Mouse (Mus musculus) intestine, postnatal 0 days (tissue): ENCODE data around the gene Fgd2. TPM values are rescaled to one million over a fixed set of nuclear protein-coding genes. Genes with fewer than 3 reads are reported as not detected.

Source experiments
- ATAC-seq: fragments of 200-750 bp; cut with Nextera tagmentation; 2 replicates; pipeline ENCODE4 v1.8.0; 2017; ENCODE audit warnings: mild to moderate bottlenecking, moderate TSS enrichment, moderate library complexity
- H3K27ac ChIP-seq: fragments of 300-500 bp; sonication (generic); 2 replicates; pipeline ENCODE4 v1.5.1; 2014; ENCODE audit warnings: mild to moderate bottlenecking, low read depth, low read length, moderate library complexity
- H3K27me3 ChIP-seq: fragments of 300-500 bp; sonication (generic); replicated peaks from 2 replicates; pipeline ENCODE4 v1.6.1; 2014; ENCODE audit warnings: low read length, mixed read lengths; ENCODE audit not compliant: control insufficient read depth, insufficient read depth
- H3K36me3 ChIP-seq: fragments of 300-500 bp; sonication (generic); 2 replicates; pipeline ENCODE4 v1.6.1; 2014; ENCODE audit warnings: mild to moderate bottlenecking, moderate library complexity; ENCODE audit not compliant: control insufficient read depth, insufficient read depth
- H3K4me1 ChIP-seq: fragments of 300-500 bp; sonication (generic); replicated peaks from 2 replicates; pipeline ENCODE4 v1.6.1; 2014; ENCODE audit warnings: antibody characterized with exemption, low read length, mixed read lengths; ENCODE audit not compliant: control insufficient read depth, insufficient read depth
- H3K4me2 ChIP-seq: fragments of 300-500 bp; sonication (generic); replicated peaks from 2 replicates; pipeline ENCODE4 v1.6.1; 2014; ENCODE audit warnings: low read depth, mild to moderate bottlenecking, moderate library complexity
- H3K4me3 ChIP-seq: fragments of 300-500 bp; sonication (generic); 2 replicates; pipeline ENCODE4 v1.5.1; 2014; ENCODE audit warnings: low read depth, low read length
- H3K9ac ChIP-seq: fragments of 300-500 bp; sonication (generic); 2 replicates; pipeline ENCODE4 v1.6.1; 2014; ENCODE audit warnings: mild to moderate bottlenecking, low read depth, low read length
- H3K9me3 ChIP-seq: fragments of 300-500 bp; sonication (generic); 2 replicates; pipeline ENCODE4 v1.6.1; 2016; ENCODE audit warnings: mixed run types; ENCODE audit not compliant: control insufficient read depth
- CTCF ChIP-seq: sonication (generic); IDR thresholded peaks from 2 replicates; pipeline ENCODE4 v1.5.1; 2016; ENCODE audit warnings: low read depth, mild to moderate bottlenecking, control low read depth, antibody characterized with exemption, moderate library complexity
- WGBS: fragments of 180-500 bp; shearing (Covaris S2); extraction: QIAGEN DNeasy Blood & Tissue Kit; methylation state at CpG from one replicate; pipeline ENCODE4 v1.1.7; 2014; 5-methylcytosine and 5-hydroxymethylcytosine counted together
- polyA plus RNA-seq: library from polyadenylated mRNA; unstranded; fragments of >200 nt; fragmentation: Nextera tagmentation; extraction: Ambion mirVana; gene quantifications from 2 replicates; pipeline ENCODE4 v1.2.1, GENCODE M21; 2015

Gene Fgd2
- polyA plus RNA-seq, 1 experiment from 2014 or later, result 4.9 TPM

- Histone ChIP-seq H3K9me3 (no peaks in the 10 kb centered on the region), H3K4me3 (no peak overlapping the region), H3K4me2 (no peak overlapping the region), H3K36me3 (no peaks in the 10 kb centered on the region), H3K27me3 (no peaks in the 10 kb centered on the region), H3K9ac (no peak overlapping the region), H3K4me1 (no peaks in the 10 kb centered on the region), H3K27ac (no peak overlapping the region)
- no peak for ATAC-seq
- WGBS, result 73% methylated on average over 9 of the region's 9 CpGs
- no peak for TF ChIP-seq CTCF
Observed at GRCm38 (mm10) chr17:29383923-29384322, 23.2 kb downstream of the Fgd2 start.

GRCm38 (mm10) chr17:29384850-29385438 is 24.2 kb downstream of the Fgd2 start:
- H3K4me3 ChIP-seq, result no peak overlapping the region
- no peaks in the 10 kb centered on the region for H3K9me3 ChIP-seq
- no peaks in the 10 kb centered on the region for H3K27me3 ChIP-seq
- no peak overlapping the region for H3K9ac ChIP-seq
- WGBS, result 28% methylated on average over 5 of the region's 5 CpGs
- H3K27ac ChIP-seq, result no peak overlapping the region
- no peaks in the 10 kb centered on the region for H3K4me1 ChIP-seq
- no peak for TF ChIP-seq CTCF
- H3K36me3 ChIP-seq, result no peaks in the 10 kb centered on the region
- no peak overlapping the region for H3K4me2 ChIP-seq
- ATAC-seq, result peak; percentile 34

GRCm38 (mm10) chr17:29385746-29386145 is 25.0 kb downstream of the Fgd2 start:
- no peak overlapping the region for H3K27ac ChIP-seq
- ATAC-seq, result no peak
- no peak overlapping the region for H3K9ac ChIP-seq
- H3K4me1 ChIP-seq, result no peaks in the 10 kb centered on the region
- no peak overlapping the region for H3K4me2 ChIP-seq
- no peaks in the 10 kb centered on the region for H3K27me3 ChIP-seq
- H3K9me3 ChIP-seq, result no peaks in the 10 kb centered on the region
- no peaks in the 10 kb centered on the region for H3K36me3 ChIP-seq
- TF ChIP-seq CTCF, result no peak
- no peak overlapping the region for H3K4me3 ChIP-seq
- 69% methylated on average over 6 of the region's 6 CpGs for WGBS

GRCm38 (mm10) chr17:29388978-29389377 is 28.3 kb downstream of the Fgd2 start:
- Histone ChIP-seq H3K9me3 (no peaks in the 10 kb centered on the region), H3K27me3 (no peaks in the 10 kb centered on the region), H3K4me1 (no peaks in the 10 kb centered on the region), H3K36me3 (no peaks in the 10 kb centered on the region), H3K27ac (no peak overlapping the region), H3K4me3 (no peak overlapping the region), H3K4me2 (no peak overlapping the region), H3K9ac (no peak overlapping the region)
- ATAC-seq, result no peak
- TF ChIP-seq CTCF, result no peak
- 84% methylated on average over 11 of the region's 11 CpGs for WGBS

GRCm38 (mm10) chr17:29391280-29391679 is 30.6 kb downstream of the Fgd2 start:
- 52% methylated on average over 8 of the region's 8 CpGs for WGBS
- H3K9ac ChIP-seq, result no peak overlapping the region
- H3K36me3 ChIP-seq, result no peaks in the 10 kb centered on the region

GRCm38 (mm10) chr17:29393335-29394089 is 32.8 kb downstream of the Fgd2 start:
- no peaks in the 10 kb centered on the region for H3K9me3 ChIP-seq
- H3K9ac ChIP-seq, result no peak overlapping the region
- H3K36me3 ChIP-seq, result no peaks in the 10 kb centered on the region
- ATAC-seq, result no peak
- no peaks in the 10 kb centered on the region for H3K27me3 ChIP-seq
- H3K4me1 ChIP-seq, result peaks cover 8% of the 10 kb centered on the region; the same call in 1 of the 2 replicates
- H3K27ac ChIP-seq, result no peak overlapping the region
- no peak overlapping the region for H3K4me3 ChIP-seq
- H3K4me2 ChIP-seq, result no peak overlapping the region
- TF ChIP-seq CTCF, result no peak
- 62% methylated on average over 14 of the region's 14 CpGs for WGBS

More at GRCm38 (mm10) chr17:29391280-29391679, 30.6 kb downstream of the Fgd2 start:
- no peaks in the 10 kb centered on the region; the same call in 1 of the 2 replicates for H3K4me1 ChIP-seq
- TF ChIP-seq CTCF, result no peak
- H3K4me3 ChIP-seq, result no peak overlapping the region
- H3K9me3 ChIP-seq, result no peaks in the 10 kb centered on the region
- H3K4me2 ChIP-seq, result no peak overlapping the region
- H3K27me3 ChIP-seq, result no peaks in the 10 kb centered on the region
- no peak for ATAC-seq
- no peak overlapping the region for H3K27ac ChIP-seq
